Mouse (Mus musculus) c-Kit-positive CD71-positive TER-119-negative erythroid progenitor cells, embryonic 14.5 days (primary cell): ENCODE measurements around the gene Hand2.

Source experiments
- DNase-seq: peaks from one replicate; pipeline ENCODE4 v3.0.0-alpha.2; 2013; ENCODE audit warnings: low read depth

Gene Hand2

DNA sequence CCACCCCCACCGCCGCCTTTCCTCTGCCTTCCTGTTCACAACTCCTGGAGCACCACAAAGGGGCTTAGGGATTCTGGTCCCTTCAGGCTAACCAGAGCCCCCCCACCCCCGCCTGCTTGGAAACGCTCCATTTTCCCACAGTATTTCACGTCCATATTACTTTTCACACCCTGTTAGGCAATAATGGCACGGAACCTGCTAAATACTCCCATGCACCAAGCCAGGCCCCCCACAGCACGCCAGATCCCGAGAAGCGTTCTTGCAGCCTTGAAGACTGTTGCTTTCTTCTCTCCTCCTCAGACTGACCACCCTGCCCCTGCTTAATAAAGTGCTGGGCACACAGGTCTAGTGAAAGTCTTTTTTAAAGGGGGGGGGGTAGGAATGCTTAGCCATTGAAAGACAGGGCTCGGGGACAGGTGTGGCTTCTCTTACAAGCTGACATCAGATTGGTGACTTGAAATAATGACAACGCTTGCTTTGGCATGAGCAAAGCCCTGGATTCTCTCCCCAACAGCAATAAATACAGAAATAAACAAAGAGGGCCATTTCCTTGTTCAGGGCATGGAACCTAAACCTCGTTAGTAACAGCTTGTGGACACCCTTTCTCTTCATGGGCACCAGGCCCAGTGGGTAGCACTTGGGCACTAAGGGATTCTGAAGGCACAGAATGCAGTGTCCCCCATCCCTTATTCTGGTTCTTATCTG, 21.8 kb downstream of the Hand2 start:
- no peak for DNase-seq

DNA sequence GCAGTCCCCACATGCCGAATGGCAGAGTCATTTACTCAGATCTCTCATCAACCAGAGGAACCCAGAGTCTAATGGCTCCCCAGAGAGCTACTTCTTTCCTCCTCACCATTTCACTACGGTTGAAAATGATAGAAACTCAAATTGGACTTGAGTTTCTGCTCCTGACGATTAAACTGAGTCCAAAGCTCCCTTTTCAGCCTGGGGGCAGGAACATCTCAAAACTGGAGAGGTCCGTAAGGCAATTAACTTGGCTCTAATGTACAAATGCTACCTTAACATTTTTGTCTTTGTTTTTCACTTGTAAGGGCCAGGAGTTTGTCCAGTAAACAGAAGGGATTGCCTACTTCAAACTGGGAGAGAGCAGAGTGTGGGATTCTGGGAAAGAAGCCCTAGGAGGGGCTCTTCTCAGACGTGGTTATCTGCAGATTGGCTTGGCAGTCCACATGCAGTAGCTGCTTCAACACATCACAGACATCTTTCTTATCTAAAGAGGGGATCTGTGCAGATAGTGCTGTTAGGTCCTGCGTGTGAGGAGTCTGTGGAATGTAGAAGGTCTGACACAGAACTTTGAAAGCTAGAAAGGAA, 23.0 kb downstream of the Hand2 start:
- DNase-seq = no peak

DNA sequence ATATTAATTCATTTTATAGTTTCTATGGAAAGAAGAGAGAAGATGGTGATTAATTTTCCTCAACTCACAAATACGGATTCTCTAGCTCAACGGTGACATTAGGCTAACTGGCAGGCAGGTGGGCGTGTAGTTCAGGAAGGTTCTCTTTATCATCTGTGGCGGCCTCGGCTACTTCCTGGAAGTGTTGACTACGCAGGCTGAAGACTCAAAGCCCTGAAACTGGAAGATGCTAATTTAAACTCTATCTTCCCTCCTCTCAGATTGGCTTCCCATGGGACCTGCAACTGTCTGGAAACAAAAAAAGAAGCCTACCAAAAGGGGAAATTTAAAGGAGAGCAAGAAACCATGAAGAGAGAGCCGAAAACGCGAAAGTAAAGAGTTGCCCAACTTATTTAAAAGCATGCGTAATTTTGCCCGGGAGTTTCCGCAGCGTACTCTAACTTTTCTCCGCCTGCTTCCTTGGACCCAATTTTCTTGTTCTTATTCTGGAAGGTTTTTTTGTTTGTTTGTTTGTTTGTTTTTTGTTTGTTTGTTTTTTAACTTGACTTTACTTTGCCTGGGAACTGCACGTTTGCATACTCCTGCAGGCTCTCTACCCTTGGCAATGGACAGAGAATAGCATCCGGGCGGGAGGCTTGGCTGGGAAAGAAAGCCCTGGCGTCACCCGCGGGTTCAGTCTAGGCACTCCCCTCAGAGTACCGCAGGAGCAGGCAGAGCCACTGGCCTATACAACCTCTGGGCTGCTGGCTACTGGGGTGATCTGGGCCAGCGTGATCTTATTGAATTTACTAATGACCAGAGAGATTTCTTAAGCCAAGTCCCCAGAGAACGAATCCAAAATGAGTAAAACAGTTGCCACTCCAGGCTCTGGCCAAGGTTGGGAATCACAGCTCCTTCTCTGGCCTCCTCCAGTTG, 24.4 kb downstream of the Hand2 start:
- no peak for DNase-seq

DNA sequence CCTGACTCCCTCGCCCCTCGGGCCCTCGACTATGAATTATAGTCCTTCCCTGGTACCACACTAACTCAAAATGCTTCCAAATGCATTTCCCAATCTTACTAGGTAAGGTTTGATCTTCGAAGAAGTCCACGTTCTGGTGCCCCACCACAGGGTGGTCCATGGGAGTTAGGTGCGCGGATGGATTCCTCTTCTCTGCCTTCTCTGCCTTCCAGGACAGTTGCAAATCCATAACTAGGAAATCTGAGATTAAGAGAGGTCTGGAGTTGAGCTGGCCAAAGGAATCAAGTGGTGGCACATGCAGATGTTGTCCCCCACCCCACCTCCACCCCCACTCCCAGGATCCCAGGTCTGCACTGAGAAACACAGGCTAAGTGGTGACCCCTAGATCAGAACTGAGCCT, 25.6 kb downstream of the Hand2 start:
- DNase-seq = no peak

DNA sequence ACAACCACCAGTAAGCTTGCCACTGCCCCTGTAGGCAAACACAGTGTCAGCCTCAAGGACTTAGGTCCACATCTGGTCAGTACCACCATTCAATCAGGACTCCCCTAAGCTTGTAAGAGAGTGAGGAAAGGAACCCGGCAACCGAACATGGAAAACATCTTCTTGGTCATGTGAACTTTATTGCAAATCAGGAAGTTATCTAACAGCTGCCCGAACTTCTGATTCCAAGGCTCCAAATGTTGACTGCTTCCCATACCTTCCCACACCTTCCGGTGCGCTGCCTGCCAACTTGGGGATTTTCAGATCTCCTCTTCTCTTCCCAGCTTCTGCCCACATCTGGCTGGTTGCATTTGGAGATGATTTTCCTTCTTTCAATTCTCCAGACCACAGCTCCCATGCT, 26.4 kb downstream of the Hand2 start:
- no peak for DNase-seq

DNA sequence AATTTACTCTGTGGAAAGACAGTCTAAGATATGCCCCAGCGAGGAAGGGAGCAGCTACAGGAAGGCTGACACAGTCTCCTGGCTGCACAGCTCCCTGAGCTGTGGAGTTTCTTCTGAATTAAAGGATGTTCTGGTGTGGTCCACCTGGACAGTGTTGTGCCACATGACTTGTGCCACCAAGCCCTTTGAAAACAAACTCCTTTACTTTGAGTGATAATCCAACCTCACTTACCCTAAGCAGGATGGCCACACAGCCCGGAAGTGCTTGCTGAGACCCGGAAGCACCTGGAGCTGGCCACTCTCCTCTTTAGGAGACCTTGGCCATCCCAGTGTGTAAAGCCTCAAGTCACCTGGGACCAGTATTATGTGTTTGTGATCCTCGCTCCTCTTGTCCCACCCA, 27.5 kb downstream of the Hand2 start:
- no peak for DNase-seq

DNA sequence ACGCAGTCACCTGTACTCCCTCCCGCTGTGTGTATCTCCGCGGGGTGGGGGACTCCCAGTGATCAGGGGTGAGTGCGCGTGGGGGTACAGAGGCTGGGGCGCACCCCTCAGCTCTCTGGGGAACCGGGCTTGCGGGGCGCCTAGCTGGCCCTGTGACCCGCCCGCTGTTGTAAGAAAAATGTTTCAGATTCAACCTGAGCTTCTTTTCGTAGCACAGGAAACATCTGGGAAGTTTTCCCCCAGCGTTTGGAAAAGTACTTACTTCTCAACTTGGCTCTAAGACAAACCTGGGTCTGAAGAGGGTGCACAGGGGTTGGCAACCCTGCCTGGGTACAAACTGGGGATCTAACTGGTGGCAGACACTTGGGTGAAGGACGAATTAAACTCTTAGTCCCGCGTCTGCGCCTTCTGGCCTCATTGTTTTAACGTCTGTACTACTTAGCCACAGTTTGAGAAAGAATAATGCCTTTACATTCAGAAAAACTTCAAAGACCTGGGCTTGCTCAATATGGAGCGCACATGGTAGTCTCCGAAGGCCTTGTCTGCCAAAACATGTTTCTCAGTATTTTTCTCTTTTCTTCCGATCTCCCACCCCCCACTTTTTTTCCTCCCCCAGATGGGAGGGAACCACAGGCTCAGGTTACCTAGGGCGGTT, 28.2 kb downstream of the Hand2 start:
- DNase-seq = no peak

DNA sequence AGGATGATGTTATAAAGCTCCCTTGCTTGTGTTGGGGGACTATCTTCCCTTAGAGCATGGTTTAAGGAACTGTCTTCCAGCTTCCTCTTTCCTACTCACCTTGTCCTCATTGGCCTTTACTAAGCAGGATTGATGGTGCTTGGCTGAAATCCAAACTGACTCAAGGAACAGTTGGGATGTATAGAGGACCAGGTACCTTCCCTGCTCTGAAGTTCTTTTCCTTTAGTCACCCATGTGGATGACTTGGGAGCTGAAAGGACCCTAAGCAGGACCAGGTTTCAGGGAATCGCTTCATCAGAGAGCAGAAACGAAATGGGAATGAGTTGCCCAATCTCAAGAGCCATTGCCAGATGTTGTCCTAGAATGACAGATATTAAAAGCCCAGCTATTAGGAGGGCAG, 31.1 kb downstream of the Hand2 start:
- no peak for DNase-seq

DNA sequence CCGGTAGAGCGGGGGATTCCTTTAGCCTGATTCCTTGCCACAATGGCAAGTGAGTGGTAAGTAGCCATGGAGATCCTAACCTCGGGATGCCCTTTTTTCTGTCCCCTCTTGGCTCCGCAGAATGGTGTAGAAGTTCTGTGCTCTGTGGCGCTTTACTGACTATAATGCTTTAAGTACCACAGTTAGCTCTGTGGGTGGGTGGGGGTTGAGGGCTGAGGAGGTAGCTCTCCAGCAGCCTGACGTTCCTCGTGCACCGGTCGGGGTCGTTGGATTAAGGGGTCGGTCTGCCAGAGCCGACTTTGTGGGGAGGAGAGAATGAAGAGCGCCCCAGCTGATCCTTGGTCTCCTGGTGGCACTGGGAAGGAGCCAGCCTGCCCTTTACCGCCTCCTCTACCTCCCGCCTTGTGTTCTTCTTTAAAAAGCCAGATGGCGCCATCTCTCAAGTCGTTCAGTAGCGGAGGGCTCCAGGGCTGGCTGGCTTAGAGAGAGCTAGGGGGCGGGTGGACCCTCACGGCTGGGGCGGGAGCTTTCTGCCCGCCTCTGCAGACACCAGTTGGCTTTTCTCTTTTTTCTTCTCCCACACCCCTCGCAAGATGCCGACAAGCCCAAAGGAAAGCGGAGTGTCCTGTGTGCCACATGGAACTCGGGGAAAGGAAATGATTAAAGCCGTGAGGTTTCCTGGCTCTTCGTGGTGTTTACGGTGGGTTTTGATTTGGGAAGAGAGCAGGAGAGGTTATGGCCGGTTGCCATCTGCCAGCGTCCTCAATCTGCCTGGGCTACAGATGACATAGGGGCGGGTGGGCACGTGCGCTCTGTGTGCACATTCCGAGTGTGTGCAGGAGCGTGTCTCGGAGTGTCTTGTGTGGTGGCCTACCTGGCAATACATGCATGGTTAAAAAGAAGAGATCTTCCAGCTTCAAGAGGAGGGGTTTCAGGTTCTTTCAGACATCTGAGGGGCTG, 32.8 kb downstream of the Hand2 start:
- DNase-seq = no peak

DNA sequence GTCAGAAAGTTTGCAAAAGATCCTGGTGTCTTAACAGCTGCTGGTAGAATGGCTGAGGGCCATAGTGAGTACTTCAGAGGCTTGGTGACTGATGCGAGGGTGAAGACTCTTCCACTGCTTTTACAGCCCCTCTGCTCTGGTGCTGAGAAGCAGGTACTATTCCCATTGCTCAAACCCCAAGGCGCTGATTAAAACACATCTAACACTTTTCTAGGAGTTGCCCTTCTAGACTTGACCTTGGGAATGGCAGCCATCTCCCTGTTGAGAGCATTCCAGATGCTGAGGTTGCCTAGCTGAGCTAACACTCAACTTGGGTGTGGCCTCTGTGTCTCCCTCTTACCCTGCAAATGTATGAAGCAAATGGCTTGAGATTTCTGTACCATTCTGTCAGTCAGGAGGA, 34.1 kb downstream of the Hand2 start:
- DNase-seq = no peak

DNA sequence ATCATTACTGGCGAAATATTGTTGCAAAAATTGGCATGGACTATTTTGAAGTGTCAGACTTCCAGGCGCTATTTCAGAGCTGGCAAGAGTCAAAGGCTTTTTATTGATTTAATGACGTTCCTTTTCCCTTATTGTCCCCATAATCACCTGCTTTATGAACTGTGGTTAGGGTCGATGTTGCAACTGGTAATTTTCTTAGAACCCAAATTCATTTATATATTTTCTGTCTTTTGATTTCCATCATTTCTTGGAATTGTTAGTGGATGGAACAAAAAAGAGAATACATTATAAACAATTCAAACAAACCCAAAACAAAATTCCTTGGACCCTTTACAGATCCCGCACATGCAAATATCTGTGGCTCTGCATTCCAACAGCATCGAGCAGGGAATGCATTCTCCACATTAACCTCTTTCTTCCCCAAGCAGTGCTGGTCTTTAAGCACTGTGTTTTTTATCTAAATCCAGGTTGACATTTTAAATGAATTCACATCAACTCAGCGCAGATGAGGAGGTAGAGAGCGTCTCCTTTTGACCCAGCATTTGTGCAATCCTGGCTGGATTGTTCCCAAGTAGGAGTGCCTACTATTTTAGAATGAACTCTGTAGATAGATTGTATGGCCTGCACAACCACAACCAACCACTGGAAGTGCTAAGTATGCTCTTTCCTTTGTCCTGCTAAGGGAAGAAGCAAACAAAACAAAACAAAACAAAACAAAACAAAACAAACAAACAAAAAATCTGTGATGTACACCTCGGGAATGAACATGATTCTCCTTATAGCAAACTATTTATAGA, 35.9 kb downstream of the Hand2 start:
- no peak for DNase-seq

DNA sequence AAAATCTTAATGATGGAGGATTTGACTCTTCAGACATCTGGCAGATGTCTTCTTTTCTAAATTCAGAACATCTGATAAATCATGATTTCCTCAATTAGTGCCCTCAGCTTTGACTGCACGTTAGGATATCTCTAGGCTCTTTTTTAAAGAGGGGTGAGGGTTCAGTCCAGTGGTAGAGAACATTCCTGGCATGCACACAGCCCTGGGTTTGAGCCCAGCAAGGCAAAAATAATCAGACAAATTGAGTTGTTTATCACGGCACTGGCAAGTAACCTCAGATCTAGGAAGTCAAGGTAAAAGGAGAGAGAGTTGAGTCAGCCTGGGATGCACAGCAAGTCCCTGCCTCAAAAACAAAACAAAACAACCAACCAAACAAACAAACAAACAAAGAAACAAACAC, 39.7 kb downstream of the Hand2 start:
- DNase-seq = no peak

DNA sequence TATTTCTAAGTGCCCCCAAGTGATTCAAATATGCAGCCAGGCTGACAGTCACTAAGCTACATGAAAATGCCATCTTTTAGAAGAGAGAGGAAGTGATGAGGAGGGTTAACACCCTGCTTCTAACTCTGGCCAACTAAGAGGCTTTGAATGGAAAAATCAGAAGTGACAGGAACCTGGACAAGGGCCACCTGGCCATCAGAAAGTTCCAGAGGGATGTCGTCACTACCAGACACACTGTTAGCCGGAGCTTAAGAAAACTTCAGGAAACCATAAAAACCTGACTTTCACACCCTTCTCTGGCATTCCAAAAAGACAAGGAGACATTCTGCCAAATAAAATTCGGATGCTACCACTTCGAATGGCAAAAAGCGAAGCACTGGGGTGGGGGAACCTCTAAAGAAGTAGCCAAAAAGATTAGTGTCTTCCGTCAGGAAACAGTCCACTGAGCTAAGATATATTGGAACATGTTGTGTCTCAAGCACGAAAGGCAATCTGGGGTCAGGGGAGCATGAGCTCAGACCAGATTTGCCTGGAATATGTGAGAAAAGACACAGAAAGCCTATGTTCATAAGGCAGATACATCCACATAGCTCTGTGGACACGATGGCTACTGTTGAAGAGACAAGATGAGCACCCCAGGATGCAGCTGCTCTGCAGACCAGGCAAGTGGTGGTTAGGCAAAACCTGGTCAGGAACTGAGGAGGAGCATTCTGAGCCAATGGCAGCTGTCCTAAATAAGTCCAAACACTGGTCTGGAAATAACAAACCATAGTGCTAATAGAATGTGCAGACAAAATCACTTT, 40.4 kb downstream of the Hand2 start:
- DNase-seq = no peak

DNA sequence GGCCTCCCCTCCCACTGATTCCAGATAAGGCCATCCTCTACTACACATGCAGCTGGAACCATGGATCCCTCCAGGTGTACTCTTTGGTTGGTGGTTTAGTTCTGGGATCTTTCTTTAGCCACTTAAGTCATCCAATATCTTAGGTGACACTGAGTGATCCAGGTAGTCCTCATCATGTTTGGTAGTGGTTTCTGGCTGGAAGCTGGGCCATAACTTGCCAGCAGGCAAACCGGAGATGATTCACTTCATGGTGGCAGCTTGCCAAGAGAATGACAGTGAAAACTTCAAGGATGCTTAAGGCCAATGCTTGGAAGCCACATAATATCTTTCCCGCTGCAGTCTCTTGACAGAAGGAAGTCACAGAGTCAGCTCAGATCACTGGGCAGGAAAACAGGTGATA, 42.1 kb downstream of the Hand2 start:
- DNase-seq = no peak

DNA sequence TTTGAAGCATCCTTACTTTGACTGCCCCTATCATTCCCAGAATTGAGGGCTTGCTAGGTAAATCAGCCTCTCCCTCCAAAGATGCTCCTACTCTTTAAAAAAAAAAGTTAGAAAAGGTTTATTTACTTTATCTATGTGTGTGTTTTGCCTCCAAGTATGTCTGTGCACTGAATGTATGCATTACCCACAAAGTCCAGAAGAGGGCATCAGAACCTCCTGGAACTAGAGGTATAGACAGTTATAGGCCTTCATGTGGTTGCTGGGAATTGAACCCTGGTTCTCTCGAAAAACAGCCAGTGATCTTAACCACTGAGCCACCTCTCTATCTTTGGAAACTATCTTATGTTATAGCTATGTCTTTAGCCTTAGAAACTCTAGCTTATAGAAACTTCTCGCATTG, 53.3 kb downstream of the Hand2 start:
- DNase-seq = no peak
